Mouse (Mus musculus): ENCODE measurements around the gene Zmynd8. TPM values are rescaled to one million over a fixed set of nuclear protein-coding genes. Genes with fewer than 3 reads are reported as not detected.

Gene Zmynd8
- total RNA-seq, 2 experiments from 2014 or later = 13.1 to 23.3 TPM

- Histone ChIP-seq H3K4me3 (no peak overlapping the region), H3K27ac (peak overlapping the region; percentile 57)
- intact Hi-C loops (cut with DNase I) = no loop called here
- no peak for TF ChIP-seq CTCF (IDR thresholded peaks at IDR 0.05)
- DNase-seq = no peak
Observed at GRCm38 (mm10) chr2:165831637-165832289, 67.1 kb downstream of the Zmynd8 start.

- intact Hi-C loops (cut with DNase I) = no loop called here
- no peak for TF ChIP-seq CTCF (IDR thresholded peaks at IDR 0.05)
- no peak for DNase-seq
- no peak overlapping the region for H3K27ac ChIP-seq
- H3K4me3 ChIP-seq = no peak overlapping the region
Observed at GRCm38 (mm10) chr2:165828770-165829169, 70.0 kb downstream of the Zmynd8 start.

- no peak overlapping the region for H3K4me3 ChIP-seq
- peak overlapping the region; percentile 80 for H3K27ac ChIP-seq
- intact Hi-C loops (cut with DNase I) = loop anchor here (1.0 kb wide), 2 partner anchors 74 to 88 kb away; no protein-coding TSS in a partner anchor
Observed at GRCm38 (mm10) chr2:165825964-165826712, 72.7 kb downstream of the Zmynd8 start.

GRCm38 (mm10) chr2:165825261-165825900, 73.4 kb downstream of the Zmynd8 start:
- intact Hi-C loops (cut with DNase I) = no loop called here
- Histone ChIP-seq H3K4me3 (no peak overlapping the region), H3K27ac (peak overlapping the region; percentile 80; the same call in 1 of the 2 replicates)
- DNase-seq = no peak
- TF ChIP-seq CTCF (IDR thresholded peaks at IDR 0.05) = no peak

More at GRCm38 (mm10) chr2:165825964-165826712, 72.7 kb downstream of the Zmynd8 start:
- peak; percentile 92 for DNase-seq
- peak; percentile 95 for TF ChIP-seq CTCF (IDR thresholded peaks at IDR 0.05)

- Histone ChIP-seq H3K4me3 (no peak overlapping the region), H3K27ac (no peak overlapping the region)
- intact Hi-C loops (cut with DNase I) = no loop called here
- no peak for TF ChIP-seq CTCF (IDR thresholded peaks at IDR 0.05)
- no peak for DNase-seq
Observed at GRCm38 (mm10) chr2:165824826-165825225, 74.0 kb downstream of the Zmynd8 start.

GRCm38 (mm10) chr2:165822478-165822877, 76.3 kb downstream of the Zmynd8 start:
- intact Hi-C loops (cut with DNase I) = loop anchor here (2.0 kb wide), 1 partner anchor 222 kb away; no protein-coding TSS in a partner anchor
- DNase-seq = no peak
- Histone ChIP-seq H3K4me3 (no peak overlapping the region), H3K27ac (no peak overlapping the region)
- TF ChIP-seq CTCF (IDR thresholded peaks at IDR 0.05) = no peak

GRCm38 (mm10) chr2:165821671-165822070, 77.1 kb downstream of the Zmynd8 start:
- no peak overlapping the region for H3K4me3 ChIP-seq
- no peak for TF ChIP-seq CTCF (IDR thresholded peaks at IDR 0.05)
- no peak for DNase-seq
- intact Hi-C loops (cut with DNase I) = loop anchor here (2.0 kb wide), 1 partner anchor 223 kb away; no protein-coding TSS in a partner anchor
- no peak overlapping the region for H3K27ac ChIP-seq

GRCm38 (mm10) chr2:165820504-165821095, 78.2 kb downstream of the Zmynd8 start:
- intact Hi-C loops (cut with DNase I) = no loop called here

GRCm38 (mm10) chr2:165820073-165820472, 78.7 kb downstream of the Zmynd8 start:
- no peak for DNase-seq
- peak overlapping the region; percentile 59; the same call in 1 of the 2 replicates for H3K27ac ChIP-seq
- no peak for TF ChIP-seq CTCF (IDR thresholded peaks at IDR 0.05)
- H3K4me3 ChIP-seq = no peak overlapping the region
- intact Hi-C loops (cut with DNase I) = no loop called here

More at GRCm38 (mm10) chr2:165820504-165821095, 78.2 kb downstream of the Zmynd8 start:
- H3K27ac ChIP-seq = 0 out of 2 replicates have a peak overlapping the region, but pooled peaks have one; percentile 16
- H3K4me3 ChIP-seq = no peak overlapping the region
- DNase-seq = no peak
- no peak for TF ChIP-seq CTCF (IDR thresholded peaks at IDR 0.05)

- peak; percentile 95 for TF ChIP-seq CTCF (IDR thresholded peaks at IDR 0.05)
- intact Hi-C loops (cut with DNase I) = loop anchor here (1.0 kb wide), 1 partner anchor 95 kb away; no protein-coding TSS in a partner anchor
- peak; percentile 71 for DNase-seq
- Histone ChIP-seq H3K27ac (peak overlapping the region; percentile 59; the same call in 1 of the 2 replicates), H3K4me3 (no peak overlapping the region)
Observed at GRCm38 (mm10) chr2:165818985-165819948, 79.5 kb downstream of the Zmynd8 start.

GRCm38 (mm10) chr2:165818570-165818969, 80.2 kb downstream of the Zmynd8 start:
- no peak overlapping the region for H3K4me3 ChIP-seq
- intact Hi-C loops (cut with DNase I) = no loop called here
- no peak for DNase-seq
- no peak overlapping the region for H3K27ac ChIP-seq
- no peak for TF ChIP-seq CTCF (IDR thresholded peaks at IDR 0.05)

Data from gastrocnemius, adult 2 months (tissue).